Mouse (Mus musculus): Measurements from ENCODE around the gene Slc17a4. TPM values are rescaled to one million over a fixed set of nuclear protein-coding genes. Genes with fewer than 3 reads are reported as not detected.

Gene Slc17a4
- total RNA-seq (2021): under 1 TPM in 1 of 2 experiments, not detected in 1; 0.23 TPM
- long read RNA-seq, experiment 1: 0 reads
- long read RNA-seq, experiment 2: 0 reads

DNA sequence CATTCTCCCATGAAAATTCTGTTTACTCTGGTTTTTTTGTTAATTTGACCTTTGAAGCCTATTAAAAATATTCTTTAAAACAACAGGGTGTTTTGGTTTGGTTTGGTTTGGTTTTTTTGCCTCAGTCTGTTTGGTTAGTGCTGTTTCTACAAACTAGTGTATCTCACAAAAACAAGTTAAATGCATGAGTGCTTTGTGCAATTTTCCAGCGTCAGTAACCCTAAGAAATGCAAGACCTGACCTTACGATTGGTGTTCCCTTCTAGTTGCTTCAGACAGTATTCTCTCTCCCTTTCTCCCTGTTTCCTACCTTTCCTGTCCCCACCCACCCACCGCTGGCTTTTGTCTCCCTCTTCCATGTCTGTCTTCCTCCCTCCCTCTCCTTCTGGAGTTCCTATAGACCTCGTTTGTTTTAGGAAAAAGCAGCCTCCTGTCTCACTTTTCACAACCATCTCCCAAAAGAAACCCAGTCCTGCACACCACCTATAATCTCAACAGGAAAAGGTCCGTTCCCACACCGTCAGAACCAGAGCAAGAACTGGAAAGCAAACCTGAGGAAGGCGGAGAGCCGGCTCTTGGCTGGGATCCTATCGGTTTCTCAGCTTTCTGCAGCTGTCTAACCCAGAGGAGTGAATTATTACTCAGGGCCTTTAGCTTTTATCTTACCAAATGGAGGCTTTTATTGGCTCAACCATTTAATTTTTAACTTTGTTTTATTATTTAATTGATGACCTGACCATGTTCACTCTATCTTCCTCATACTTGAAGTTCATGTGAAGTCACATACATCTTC is at the start of gene Slc17a4:
TSS of gene Slc17a4 (minus strand) at position 634 of the 792 bp plus-strand sequence.
- DNase-seq: peak; percentile 22 to 44

DNA sequence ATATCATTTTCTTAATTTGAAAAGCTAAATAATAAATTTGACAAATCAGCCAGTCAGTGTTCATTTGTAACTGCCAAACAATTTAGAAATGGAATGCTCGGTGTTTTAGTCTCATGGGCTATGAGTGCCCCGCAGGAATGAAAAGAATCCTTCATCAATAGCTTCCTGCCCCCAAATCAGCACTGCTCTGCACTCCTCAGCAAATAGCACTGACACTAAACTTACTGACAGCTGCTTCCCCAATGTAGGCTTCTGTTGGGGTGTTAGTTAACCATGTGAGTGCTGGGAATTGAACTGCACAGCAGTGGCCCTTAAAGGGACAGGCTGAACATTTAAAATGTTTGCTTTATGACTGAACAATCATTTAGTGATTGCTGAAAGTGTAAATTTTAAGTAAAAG is 45.0 kb upstream of the Slc17a4 start:
- DNase-seq: no peak

- peak; percentile 59 to 60 for DNase-seq
Observed at GRCm38 (mm10) chr13:23950928-23951327, 36.1 kb upstream of the Slc17a4 start.

- no peak for DNase-seq
Observed at GRCm38 (mm10) chr13:23949484-23950246, 34.9 kb upstream of the Slc17a4 start.

- DNase-seq: no peak
Observed at GRCm38 (mm10) chr13:23946254-23946653, 31.4 kb upstream of the Slc17a4 start.

GRCm38 (mm10) chr13:23942861-23943260 is 28.1 kb upstream of the Slc17a4 start:
- DNase-seq: no peak

- no peak for DNase-seq
Observed at GRCm38 (mm10) chr13:23940291-23940690, 25.5 kb upstream of the Slc17a4 start.

DNA sequence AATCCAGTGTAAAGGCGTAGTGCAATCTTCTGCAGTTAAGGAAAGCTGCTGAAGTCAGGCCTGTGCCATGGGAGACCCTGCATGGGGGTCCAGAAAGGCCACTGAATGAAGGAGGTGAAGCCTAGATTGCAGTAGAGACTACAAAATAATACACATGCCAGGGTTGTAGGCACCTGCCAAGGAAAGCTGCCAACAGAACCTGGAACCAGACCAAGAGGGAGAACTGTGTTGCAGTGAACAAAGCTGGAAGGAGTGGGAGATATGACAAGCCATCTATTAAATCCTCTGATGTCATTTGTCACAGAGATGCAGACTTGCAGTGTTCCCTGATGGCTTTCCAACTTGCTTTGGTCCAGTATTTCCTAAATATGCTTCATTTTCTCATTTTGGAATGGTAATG is 23.9 kb upstream of the Slc17a4 start:
- peak; percentile 20 to 37 for DNase-seq

DNA sequence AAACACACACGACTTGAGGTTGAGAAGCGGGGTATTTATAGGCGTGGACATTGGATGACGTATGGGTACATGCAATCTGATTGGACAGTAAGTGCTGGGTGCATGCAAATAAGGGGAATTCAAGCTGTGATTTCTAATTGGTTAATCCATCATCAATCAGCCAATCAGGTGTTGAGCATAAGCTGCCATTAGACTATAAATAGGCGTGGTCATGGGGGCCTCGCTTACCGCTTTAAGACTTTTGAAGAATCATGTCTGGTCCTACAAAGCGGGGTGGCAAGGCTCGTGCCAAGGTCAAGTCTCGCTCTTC is 19.4 kb upstream of the Slc17a4 start, which contains the start of gene Hist1h2aa:
TSS of gene Hist1h2aa (plus strand) at position 252 of the 310 bp plus-strand sequence.
- no peak for DNase-seq

GRCm38 (mm10) chr13:23933421-23934210 is 18.8 kb upstream of the Slc17a4 start, which contains the start of gene Hist1h2ba:
Gene Hist1h2ba, minus strand, starts transcription at chr13:23934156.
- no peak for DNase-seq

- DNase-seq: no peak
Observed at GRCm38 (mm10) chr13:23930904-23931303, 16.1 kb upstream of the Slc17a4 start.

GRCm38 (mm10) chr13:23930461-23930860 is 15.7 kb upstream of the Slc17a4 start:
- DNase-seq: no peak

- DNase-seq: peak; percentile 12 to 24
Observed at GRCm38 (mm10) chr13:23928637-23929036, 13.8 kb upstream of the Slc17a4 start.

DNA sequence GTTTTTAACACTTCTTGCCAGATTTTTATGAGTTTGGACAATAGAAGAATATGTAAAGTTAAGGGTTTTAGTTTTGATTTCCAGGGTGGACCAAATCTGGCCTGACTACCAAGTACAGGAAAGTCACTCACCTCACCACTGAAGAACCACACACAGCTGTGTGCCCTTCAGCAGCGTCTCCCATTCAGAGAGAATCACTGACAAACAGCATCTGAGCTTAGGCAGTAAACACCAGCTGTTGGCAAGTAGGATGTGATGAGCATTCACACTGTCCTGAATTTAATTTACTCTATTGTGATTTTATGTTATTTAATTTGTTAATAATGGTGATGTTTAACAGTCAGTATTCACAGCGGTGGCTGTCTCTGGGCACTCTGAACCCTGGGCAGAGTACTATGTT is 11.0 kb upstream of the Slc17a4 start:
- DNase-seq: no peak

GRCm38 (mm10) chr13:23917674-23918073 is 2.9 kb upstream of the Slc17a4 start:
- DNase-seq: no peak

GRCm38 (mm10) chr13:23916132-23916531 is 1.3 kb upstream of the Slc17a4 start:
- DNase-seq: peak; percentile 55 to 64

DNA sequence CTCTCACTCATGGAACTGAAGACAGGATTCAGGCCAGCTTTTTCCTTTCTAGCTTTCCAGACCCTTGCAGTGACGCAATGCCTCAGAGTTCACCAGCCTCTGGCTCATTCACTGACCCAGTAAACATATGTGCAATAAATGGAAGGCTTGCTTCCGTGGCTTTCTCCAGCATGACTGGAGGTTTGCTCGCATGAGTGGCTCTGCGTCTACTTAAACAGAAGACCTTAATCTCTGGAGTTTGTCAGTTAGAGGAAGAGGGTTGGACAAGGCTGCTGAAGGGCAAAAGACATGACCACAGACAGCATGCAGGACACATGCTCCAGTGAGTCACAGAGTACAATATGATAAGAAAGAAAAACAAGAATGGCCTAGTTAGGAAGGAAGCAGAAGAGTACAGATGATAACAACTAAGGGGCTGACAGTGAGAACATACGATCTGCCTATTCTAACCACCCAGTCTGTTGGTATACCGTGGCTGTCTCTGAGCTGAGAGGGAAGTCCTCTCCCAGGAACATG is 960 bp downstream of the Slc17a4 start:
- DNase-seq: peak; percentile 38 to 40

DNA sequence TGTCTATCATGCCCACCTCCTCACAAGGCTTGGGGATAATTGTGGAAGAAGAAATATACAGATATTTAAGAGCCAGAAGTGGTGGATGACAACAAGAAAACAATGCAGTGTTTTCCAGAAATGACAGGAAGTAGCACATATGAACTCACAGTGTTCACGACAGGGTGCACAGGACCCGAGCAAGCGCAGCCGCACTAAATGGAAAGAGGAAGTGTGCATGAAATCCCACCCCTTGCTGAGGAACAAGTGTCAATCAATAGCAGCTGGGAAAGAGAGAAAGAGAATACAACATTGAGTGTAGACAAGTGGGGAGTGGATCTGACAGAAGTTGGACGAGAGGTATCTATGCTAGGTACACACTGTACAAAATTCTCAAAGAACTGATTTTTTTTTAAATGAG is 3.5 kb downstream of the Slc17a4 start:
- DNase-seq: no peak

GRCm38 (mm10) chr13:23910121-23910520 is 4.7 kb downstream of the Slc17a4 start:
- DNase-seq: no peak

GRCm38 (mm10) chr13:23906906-23907305 is 7.9 kb downstream of the Slc17a4 start:
- no peak for DNase-seq

- no peak for DNase-seq
Observed at GRCm38 (mm10) chr13:23898242-23898641, 16.6 kb downstream of the Slc17a4 start.

GRCm38 (mm10) chr13:23893269-23893593 is 21.6 kb downstream of the Slc17a4 start:
- DNase-seq: no peak
